Mouse (Mus musculus) thymus, postnatal 4 days (tissue): ENCODE results near the gene Arhgap18.
A peak's percentile ranks its signal among the peaks of the same experiment; 100 is the strongest.

ENCODE experiments used
- DNase-seq: peaks from one replicate; pipeline ENCODE4 v3.0.0; 2021

Gene Arhgap18

DNA sequence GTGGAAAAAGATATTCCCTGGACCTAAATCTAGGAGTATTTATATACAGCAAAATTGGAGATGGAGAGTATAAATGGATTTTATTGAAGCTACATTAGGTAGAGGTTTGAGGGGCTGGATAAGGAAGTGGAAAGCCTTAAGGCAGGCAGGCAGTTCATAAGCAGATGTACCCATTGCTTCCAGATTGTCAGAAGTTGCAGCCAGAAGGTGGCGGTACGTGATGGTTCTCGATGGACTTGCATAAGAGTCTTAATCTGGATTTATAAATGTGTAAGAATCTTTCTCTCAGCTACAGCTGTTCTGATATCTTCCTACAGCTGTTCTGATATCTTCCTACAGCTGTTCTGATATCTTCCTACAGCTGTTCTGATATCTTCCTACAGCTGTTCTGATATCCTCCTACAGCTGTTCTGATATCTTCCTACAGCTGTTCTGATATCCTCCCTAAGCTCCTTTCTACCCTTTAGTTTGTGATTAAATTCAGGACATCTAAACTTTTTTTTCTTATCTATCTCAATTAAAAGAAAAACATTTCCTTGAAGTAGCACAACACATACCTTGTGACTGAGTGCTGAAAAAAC is 79.5 kb downstream of the Arhgap18 start:
- DNase-seq: no peak

DNA sequence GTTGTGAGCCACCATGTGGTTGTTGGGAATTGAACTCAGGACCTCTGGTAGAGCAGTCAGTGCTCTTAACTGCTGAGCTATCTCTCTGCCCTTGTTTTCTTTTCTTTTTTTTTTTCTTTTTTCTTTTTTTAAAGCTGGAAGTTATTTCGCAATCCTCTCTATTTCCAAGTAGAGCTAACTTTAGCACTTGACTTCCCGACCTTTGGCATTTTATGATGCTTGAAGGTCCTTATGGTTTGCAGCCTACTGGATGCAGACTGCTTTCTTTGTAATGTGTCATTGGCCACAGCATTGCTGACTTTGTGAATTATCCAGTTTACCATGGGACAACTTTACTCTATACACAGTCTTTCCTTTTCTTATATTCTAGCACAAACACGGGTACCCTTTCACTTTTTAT is 80.2 kb downstream of the Arhgap18 start:
- no peak for DNase-seq

GRCm38 (mm10) chr10:26849311-26849710 is 96.1 kb downstream of the Arhgap18 start:
- no peak for DNase-seq

DNA sequence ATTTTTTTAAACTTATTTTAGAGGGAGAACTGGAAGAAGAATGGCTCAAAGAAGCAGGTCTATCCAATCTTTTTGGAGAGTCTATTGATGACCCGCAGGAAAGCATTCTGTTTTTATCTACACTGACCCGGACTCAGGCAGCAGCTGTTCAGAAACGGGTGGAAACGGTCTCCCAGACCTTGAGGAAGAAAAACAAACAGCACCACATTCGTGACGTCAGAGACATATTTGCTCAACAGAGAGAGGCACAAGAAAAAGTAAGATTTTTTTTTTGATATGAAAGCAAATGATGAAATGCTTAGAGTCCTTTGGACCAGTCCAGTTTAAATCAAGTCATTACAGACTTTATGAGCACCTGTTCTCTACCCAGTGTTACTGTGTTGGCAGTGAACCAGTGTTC is 96.6 kb downstream of the Arhgap18 start:
- DNase-seq: no peak

DNA sequence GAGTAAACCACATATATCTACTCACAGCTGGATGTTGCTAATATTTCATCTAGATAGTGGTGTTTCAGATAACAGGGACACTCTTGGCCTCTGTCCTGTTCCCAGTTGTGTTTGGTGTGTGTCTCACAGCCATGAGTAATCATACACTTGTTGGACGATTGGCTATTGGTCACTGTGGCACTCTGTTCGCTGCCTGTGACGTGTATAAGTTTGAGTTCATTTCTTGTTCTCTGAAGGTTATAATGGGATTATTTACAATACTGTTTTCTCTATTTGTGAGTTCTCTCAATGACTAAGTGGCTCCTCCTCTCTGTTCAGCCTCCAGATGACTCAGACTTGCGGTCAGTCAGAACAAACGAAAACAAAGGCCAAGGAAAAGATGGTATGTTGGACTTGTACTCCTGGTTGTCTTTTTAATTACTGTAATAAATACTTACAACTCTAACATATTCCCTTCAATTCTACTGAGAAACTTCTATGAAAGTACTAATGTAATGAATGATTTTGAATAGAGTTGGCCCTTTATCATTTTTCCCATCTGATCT is 101.4 kb downstream of the Arhgap18 start:
- DNase-seq: no peak

- no peak for DNase-seq
Observed at GRCm38 (mm10) chr10:26855851-26856535, 102.8 kb downstream of the Arhgap18 start.

DNA sequence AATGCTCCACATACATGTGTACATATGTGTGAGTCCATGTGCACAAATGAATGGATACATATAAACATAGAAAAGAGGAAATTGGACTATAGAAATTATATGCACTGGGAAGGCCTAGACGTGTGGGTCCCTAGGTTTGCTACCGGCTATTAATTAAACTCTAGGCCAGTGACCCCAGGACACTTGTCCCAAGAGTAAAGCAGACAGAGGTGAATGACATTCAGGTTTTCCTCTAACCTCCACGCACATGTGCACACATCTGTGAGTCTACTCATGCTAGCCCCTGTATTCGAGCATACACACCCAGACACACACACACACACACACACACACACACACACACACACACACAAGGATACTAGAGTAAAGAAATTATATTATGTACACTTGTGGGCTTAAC is 104.4 kb downstream of the Arhgap18 start:
- DNase-seq: no peak

DNA sequence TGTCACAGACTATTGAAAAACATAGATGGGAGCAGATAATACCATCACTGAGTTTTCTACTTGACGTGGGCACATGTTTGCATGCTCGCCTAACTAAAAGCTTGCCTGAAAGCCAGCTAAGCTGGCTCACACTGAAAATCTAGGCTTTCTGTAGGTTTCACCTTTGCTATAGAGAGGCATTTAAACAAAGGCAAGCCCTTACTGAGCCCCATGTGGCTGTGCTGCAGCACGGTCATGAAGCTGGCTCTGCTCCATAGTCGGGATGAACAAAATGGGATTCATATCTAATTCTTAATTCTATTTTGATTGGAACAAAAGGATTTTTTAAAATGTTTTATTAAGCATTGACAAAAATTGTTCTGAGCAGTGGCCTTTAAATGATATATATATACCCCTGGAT is 105.3 kb downstream of the Arhgap18 start:
- DNase-seq: no peak

GRCm38 (mm10) chr10:26861231-26861630 is 108.0 kb downstream of the Arhgap18 start:
- DNase-seq: no peak

DNA sequence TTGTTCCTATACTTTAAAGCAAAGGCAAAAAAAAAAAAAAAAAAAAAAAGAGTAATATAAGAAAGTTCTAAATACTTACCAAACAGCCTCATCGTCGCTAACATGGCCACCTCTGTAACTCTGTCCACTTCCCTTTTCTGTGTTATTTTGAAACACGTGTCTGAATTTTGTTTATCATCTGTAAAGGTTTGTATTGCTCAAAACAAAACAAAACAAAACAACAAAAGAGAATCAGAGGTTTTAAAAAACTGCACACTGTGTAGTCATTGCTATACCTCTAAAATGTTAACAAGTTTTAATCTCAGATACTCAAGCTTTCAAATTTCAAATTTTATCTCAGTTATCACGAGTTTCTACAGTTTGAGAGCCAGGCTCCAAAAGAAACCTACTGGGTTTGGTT is 109.0 kb downstream of the Arhgap18 start:
- no peak for DNase-seq

DNA sequence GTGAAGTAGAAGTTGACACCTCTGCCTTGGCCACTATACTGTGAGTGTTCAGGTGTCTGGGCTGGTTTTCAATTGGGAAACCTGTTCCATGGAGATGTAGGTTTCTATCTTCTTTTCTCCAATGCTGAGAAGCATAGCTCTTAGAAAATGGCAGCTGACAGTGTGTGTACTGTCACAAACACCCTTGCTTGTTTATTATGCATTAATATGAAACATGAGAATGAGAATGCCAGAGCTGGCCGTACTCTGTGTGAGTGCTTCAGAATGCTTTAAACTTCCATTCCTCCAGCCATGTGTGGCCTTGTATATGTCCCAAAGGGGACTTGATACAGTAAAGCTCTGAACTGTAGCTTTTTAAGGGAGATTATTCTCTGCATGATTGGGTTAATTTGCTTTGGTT is 110.8 kb downstream of the Arhgap18 start:
- DNase-seq: no peak

- no peak for DNase-seq
Observed at GRCm38 (mm10) chr10:26870802-26871201, 117.6 kb downstream of the Arhgap18 start.

- no peak for DNase-seq
Observed at GRCm38 (mm10) chr10:26877309-26877708, 124.1 kb downstream of the Arhgap18 start.

DNA sequence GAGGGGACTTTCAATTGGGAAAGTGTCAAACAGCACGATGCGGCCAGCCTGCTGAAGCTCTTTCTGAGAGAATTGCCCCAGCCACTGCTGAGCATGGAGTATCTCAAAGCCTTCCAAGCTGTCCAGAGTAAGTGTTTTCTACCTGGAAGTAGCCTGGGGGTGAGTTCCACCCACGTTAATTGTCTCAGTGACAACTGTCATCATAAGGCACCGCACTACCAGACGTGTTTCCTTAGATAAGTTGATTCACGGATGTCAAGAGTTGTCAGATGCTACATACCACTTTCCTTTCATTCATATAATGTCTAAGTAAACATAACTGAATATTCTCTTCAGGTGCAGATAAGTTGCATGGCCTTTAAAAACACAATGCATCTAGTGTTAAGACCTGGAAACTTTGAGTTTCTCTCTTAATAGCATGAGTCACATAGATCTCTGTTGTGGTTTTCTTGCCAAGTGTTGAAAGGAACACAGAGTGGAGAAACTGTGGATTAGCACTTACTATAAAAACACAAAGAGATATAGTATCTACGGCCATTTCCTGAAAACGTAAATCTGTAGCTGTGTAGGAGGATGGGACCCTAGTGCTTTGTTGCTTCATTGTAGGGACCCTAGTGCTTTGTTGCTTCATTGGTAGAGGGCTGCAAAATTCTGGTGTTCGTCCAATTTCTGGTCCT is 125.8 kb downstream of the Arhgap18 start:
- DNase-seq: no peak

GRCm38 (mm10) chr10:26884949-26885348 is 131.7 kb downstream of the Arhgap18 start:
- DNase-seq: no peak

DNA sequence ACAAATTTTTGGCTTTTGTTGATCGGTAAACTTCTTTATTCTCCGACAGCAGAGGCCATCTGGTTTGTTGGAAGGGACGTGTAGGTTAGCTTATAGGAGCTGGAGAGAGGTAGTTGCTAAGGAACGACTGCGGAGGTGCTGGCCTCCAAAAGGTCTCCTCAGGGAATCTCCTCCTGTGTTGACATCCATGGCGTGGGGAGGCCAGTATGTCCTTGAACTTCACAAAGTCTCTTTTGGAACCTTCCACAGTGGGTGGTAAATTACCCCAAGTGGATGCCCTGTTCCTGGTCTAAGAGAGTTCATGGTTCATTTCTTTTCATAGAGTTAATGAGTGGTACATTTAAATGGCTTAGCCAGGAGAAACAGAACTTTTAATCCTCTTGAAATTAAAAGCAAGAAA is 136.0 kb downstream of the Arhgap18 start:
- DNase-seq: no peak

- DNase-seq: no peak
Observed at GRCm38 (mm10) chr10:26889754-26890153, 136.5 kb downstream of the Arhgap18 start.

DNA sequence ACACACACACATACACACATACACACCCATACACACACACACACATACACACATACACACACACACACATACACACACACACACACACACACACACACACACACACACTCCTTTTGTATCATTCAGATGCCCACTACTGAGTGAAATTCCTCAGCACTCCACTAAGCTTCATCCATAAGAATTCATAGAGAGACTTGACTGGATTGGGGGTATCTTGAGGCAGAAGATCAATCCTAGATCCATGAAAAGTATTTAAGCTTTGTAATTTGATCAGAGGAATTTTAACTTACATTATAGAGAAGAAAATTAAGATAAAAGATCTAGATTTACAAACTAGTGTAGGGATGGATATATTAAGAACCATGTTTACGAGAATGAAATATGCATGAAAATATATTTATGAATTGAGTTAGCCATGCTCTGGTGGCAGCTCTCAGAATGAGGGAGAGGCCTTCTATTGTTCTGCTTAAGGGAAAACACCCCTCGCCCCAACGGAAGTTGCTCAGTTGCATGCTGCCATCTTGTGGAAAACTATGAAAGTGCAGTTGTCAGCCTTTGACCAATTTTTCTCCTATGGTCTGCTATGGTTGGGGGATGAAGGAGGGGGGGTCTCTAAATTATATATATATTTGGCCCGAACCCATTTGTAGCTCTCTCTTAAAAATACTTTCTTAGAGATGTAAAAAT is 137.2 kb downstream of the Arhgap18 start:
- DNase-seq: peak; percentile 77

- DNase-seq: no peak
Observed at GRCm38 (mm10) chr10:26893091-26893490, 139.9 kb downstream of the Arhgap18 start.

DNA sequence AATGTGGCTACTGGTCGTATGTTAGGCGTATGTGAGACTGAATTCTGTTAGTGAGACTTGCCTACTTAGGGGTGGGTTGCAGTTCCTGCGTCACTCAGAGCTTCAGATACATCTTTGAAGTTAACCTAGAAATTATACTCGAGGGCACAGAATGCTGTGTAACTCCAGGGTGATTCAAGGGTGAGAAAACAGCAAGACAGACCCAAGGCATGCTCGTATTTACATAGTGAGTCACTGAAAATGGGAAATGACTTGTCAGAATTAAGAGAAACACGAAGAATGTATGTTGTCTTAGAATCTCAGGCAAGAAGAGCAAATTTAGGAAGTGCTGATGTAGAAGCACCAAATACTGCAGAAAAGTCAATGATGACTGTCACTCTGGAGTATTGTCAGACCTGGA is 142.5 kb downstream of the Arhgap18 start:
- no peak for DNase-seq

DNA sequence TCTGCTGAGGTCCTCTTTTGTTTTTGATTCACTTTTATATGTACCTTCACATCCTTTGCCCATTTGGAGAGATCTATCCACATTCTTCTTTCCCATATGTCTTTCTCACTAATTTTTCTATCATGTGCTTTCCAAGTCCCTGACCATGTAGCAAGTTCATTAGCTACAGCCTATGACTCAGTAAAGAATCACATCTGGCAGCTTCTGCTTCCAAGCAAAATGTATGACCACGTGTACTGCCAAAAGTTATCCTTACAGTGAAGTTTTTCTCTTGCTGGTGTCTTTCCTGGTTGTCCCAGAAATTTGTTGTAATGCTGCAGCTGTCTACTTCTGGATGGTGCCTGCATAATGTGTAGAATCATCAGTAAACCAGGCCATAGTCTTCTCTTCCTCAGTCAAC is 147.2 kb downstream of the Arhgap18 start:
- DNase-seq: no peak

GRCm38 (mm10) chr10:26903781-26904180 is 150.6 kb downstream of the Arhgap18 start:
- no peak for DNase-seq

DNA sequence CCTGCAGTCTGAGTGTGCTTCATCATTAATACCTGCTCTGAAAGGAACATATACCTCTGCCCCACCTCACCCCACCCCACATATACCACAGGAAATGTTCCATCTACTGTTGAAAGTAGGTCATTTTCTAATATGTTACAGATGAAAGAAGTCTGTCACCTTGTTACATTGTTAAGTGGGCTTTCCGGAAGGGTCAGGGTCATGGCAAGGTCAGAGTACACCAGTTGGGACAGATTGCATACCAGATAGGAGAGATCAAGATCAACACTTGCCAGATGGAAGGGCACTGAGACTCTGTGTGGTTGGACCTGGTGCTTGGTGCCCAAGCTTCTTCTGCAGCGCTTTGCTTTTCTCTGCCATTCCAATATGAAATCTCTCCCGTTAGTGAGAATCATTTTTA is 158.0 kb downstream of the Arhgap18 start:
- DNase-seq: no peak
